Mouse (Mus musculus) ES-E14 (cell line): Measurements from ENCODE around the gene Eif5. TPM values are rescaled to one million over a fixed set of nuclear protein-coding genes. Genes with fewer than 3 reads are reported as not detected.
A peak's percentile ranks its signal among the peaks of the same experiment; 100 is the strongest.

ENCODE experiments used
- DNase-seq: peaks from one replicate; pipeline ENCODE4 v3.0.0-alpha.2; 2013; ENCODE audit warnings: low read depth, low spot score
- H3K27ac ChIP-seq: 2 replicates; pipeline ENCODE4 v1.5.1; 2012; ENCODE audit warnings: low read depth, mild to moderate bottlenecking, low read length, moderate library complexity, mixed read lengths; ENCODE audit not compliant: poor library complexity, insufficient read depth, severe bottlenecking
- H3K36me3 ChIP-seq: 2 replicates; pipeline ENCODE4 v1.6.1; 2012; ENCODE audit warnings: mild to moderate bottlenecking, low read length, moderate library complexity, mixed read lengths; ENCODE audit not compliant: control insufficient read depth, poor library complexity, insufficient read depth, severe bottlenecking
- H3K4me1 ChIP-seq, 2 experiments: fragments of 150-350 bp in 1 of 2; sonication (generic) in 1 of 2; 2 replicates each; pipeline ENCODE4 v1.6.1; 2012; ENCODE audit warnings: low read length in 2 of 2, mild to moderate bottlenecking in 1 of 2, mixed read lengths in 1 of 2; ENCODE audit not compliant: control insufficient read depth in 2 of 2, insufficient read depth in 2 of 2, poor library complexity in 1 of 2
- H3K4me3 ChIP-seq, 2 experiments: fragments of 150-350 bp in 1 of 2; sonication (generic) in 1 of 2; 2 replicates each; pipeline ENCODE4 v1.5.1; 2012; ENCODE audit warnings: low read length in 2 of 2, low read depth in 1 of 2, mild to moderate bottlenecking in 1 of 2, mixed read lengths in 1 of 2; ENCODE audit not compliant: insufficient read depth in 1 of 2, poor library complexity in 1 of 2, severe bottlenecking in 1 of 2
- H3K9ac ChIP-seq: 2 replicates; pipeline ENCODE4 v1.6.1; 2012; ENCODE audit warnings: low read depth, mild to moderate bottlenecking, low read length, mixed read lengths; ENCODE audit not compliant: poor library complexity, insufficient read depth, severe bottlenecking
- H3K9me3 ChIP-seq: fragments of 150-350 bp; sonication (generic); 2 replicates; pipeline ENCODE4 v1.6.1; 2012; ENCODE audit warnings: low read depth, mild to moderate bottlenecking, low read length; ENCODE audit not compliant: control insufficient read depth, insufficient read depth
- CHD2 ChIP-seq: IDR thresholded peaks from 2 replicates; pipeline ENCODE4 v1.6.1; 2014; ENCODE audit warnings: mild to moderate bottlenecking, low read depth, low read length, inconsistent platforms
- HCFC1 ChIP-seq: IDR thresholded peaks from 2 replicates; pipeline ENCODE4 v1.6.1; 2012; ENCODE audit warnings: low read length, inconsistent platforms, borderline replicate concordance; ENCODE audit not compliant: insufficient read depth
- MAFK ChIP-seq: IDR thresholded peaks from 2 replicates; pipeline ENCODE4 v1.6.1; 2014; ENCODE audit warnings: mild to moderate bottlenecking, low read depth, low read length, inconsistent platforms; ENCODE audit not compliant: insufficient read depth
- ZC3H11A ChIP-seq: IDR thresholded peaks from 2 replicates; pipeline ENCODE4 v1.6.1; 2012; ENCODE audit warnings: low read depth, mild to moderate bottlenecking, inconsistent platforms, low read length, borderline replicate concordance
- ZNF384 ChIP-seq: IDR thresholded peaks from 2 replicates; pipeline ENCODE4 v1.6.1; 2012; ENCODE audit warnings: low read depth, low read length, inconsistent platforms
- in situ Hi-C, 2 experiments: fragments of 600-800 bp; cut with MboI; formaldehyde crosslinking; loops; one replicate each; pipeline ENCODE4 v1.15.1; 2025; ENCODE audit warnings: low sequenced_read_pairs in 2 of 2, inconsistent platforms in 1 of 2; ENCODE audit not compliant: unreplicated experiment in 2 of 2
- total RNA-seq: library from RNA; depleted of rRNA; stranded (reverse); fragments of 300-350 nt; gene quantifications from 2 replicates; pipeline ENCODE4 v1.2.3, GENCODE M21; 2012

The Eif5 gene
- total RNA-seq, 1 experiment = 269 TPM

DNA sequence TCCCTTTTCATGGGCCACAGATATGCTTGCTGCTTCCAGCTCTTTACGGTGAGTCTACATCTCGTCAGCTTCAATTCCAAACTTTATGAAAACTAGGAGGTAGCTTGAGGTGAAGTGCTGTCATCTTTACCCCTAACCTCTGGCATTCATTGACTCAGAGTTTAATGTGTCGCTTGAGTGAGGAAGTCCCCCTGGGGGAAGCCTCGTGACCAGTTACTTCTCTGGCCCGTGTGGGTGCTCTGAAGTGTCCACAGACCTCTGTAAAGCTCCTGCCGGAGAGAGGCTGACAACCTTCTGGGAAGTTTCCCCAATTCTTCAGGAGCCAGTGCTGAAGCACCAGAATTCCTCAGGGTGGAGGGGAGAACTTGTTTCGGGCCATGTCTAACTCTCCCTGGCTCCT is 34.6 kb downstream of the Eif5 start:
- DNase-seq = no peak
- in situ Hi-C loops = no loop called here
- Histone ChIP-seq H3K9ac (no peak overlapping the region), H3K36me3 (no peaks in the 10 kb centered on the region), H3K9me3 (no peaks in the 10 kb centered on the region), H3K4me1 (peaks cover 3 to 5% of the 10 kb centered on the region in 2 experiments; a peak in 2 of 4 replicates), H3K4me3 (no peak overlapping the region), H3K27ac (no peak overlapping the region)
- TF ChIP-seq HCFC1 = no peak
- no peak for TF ChIP-seq MAFK
- TF ChIP-seq ZNF384 = no peak
- TF ChIP-seq ZC3H11A = no peak
- no peak for TF ChIP-seq CHD2

DNA sequence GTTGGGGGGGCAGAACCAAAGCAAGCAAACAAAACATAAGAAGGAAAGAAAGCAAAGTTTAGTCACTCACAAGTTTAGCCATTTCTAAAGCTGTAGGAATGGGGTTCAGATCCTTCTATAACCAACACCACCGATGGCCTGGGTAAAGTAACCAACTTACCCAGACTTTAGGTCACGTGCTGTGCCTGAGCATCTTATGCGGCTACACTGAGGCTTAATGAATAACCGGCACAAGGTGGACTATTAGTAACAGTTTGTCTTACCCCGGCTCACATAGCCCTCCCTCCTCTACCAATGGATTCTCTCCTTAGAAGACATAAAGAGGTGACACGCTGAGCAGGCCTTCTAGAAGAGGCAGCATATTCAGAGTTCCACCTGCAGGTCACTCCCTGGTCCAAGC is 35.5 kb downstream of the Eif5 start:
- no peak for DNase-seq
- Histone ChIP-seq H3K4me3 (no peak overlapping the region), H3K9me3 (no peaks in the 10 kb centered on the region), H3K9ac (no peak overlapping the region; the same call in 1 of the 2 replicates), H3K36me3 (no peaks in the 10 kb centered on the region), H3K4me1 (peaks cover 3 to 5% of the 10 kb centered on the region in 2 experiments; a peak in 2 of 4 replicates), H3K27ac (no peak overlapping the region)
- in situ Hi-C loops = no loop called here
- TF ChIP-seq ZC3H11A (no peak), MAFK (no peak), HCFC1 (no peak), CHD2 (no peak), ZNF384 (no peak)

DNA sequence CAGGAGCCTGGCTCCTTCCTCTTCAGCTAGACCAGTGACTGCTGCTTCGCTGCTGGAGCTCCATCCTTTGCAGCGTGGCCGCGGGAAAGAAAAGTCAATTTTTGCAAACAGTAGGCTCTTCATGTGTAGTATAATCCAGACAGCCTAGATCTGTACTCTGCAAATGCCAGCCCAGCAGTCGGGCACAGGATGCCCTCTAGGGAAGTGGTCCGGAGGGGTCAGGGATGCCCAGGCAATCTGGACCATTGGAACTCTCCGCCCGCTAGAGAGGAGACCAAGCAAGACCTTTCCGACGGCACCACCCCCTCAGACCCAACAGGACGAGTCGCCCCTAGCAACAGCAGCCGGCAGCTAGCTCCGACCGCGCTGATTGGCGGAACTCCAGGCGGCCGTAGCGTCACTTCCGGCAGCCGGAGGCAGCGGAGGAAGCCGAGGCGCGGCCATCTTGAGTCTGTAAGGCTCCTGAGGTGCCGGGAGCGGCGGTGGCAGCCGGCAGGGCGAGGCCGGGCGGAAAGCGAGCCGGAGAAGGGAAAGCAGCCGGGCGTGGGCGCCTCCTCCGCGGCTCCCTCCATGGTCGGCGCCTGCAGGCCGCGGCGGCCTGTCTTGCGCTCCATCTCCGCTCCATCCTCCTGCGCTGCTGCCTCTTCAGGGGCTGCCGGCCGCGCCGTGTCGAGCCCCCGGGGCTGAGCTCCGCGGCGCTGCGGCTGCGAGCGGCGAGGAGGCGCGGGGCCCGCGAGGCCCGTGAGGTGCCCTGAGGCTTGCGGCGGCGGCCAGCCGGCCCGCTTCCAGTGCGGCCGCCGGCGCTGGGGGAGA is 36.5 kb downstream of the Eif5 start, which contains the start of gene Mark3:
Gene Mark3 (plus strand): TSS at position 450 of the 813 bp plus-strand sequence.
- no peak for TF ChIP-seq MAFK
- no peak for TF ChIP-seq ZNF384
- no peak for TF ChIP-seq ZC3H11A
- 0 out of 2 replicates have a peak, but pooled peaks have one; percentile 28 for TF ChIP-seq HCFC1
- Histone ChIP-seq H3K36me3 (no peaks in the 10 kb centered on the region), H3K27ac (no peak within 1 kb of the TSS; the same call in 1 of the 2 replicates), H3K9ac (peak within 1 kb of the TSS; percentile 84), H3K4me1 (peaks cover 2 to 3% of the 10 kb centered on the region in 2 experiments; a peak in 2 of 4 replicates), H3K9me3 (no peaks in the 10 kb centered on the region), H3K4me3 (peak within 1 kb of the TSS; percentile 79 to 97)
- in situ Hi-C loops = no loop called here
- peak; percentile 88 for DNase-seq

DNA sequence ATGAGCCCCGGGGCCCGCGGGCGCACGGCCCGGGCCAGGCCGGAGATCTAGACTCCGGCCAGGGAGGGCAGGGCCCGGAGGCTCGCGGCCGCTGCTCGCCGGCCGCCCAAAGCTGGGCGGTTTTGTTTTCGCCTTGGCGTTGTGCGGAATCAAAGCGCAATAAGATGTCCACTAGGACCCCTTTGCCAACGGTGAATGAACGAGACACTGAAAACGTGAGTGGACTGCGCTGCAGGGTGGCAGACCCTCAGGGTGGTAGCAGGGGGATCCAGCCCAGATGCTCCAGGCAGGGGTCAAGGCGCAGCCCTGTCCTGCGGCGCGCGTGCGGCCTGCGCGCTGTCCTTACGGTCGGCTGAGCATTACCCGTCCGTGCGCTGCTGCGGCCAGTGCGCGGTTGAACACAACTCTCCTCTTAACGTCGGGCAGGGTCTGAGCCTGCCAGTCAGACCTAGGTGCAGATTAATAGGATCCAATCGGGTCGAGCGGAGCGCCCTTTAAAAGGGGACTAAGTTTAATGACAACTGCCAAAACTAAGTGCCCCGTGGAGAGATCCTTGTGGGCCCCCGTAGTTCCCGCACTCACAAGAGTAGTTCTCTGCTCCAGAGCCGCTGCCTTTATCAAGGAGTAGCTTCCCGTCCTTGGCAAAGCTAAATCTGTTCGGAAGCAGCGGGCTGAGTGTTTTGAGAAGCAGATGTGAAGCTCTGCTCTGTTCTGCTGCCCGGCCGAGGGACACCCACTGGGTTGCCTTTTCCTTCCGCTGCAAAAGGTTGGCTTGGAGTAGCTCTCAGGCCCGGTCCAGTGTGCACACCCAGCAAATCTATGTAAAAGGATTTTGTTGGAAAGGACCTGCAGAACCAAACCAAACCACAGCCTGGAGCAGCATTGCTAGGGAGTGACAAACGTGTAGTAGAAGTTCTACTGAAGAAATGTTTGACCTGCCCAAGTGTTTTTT is 37.3 kb downstream of the Eif5 start:
- Histone ChIP-seq H3K27ac (no peak overlapping the region), H3K9me3 (no peaks in the 10 kb centered on the region), H3K4me3 (peak overlapping the region; percentile 79 to 97), H3K36me3 (no peaks in the 10 kb centered on the region), H3K9ac (peak overlapping the region; percentile 84), H3K4me1 (peaks cover 3 to 5% of the 10 kb centered on the region in 2 experiments; a peak in 2 of 4 replicates)
- no peak for DNase-seq
- in situ Hi-C loops = no loop called here
- TF ChIP-seq MAFK (no peak), ZNF384 (no peak), HCFC1 (no peak), ZC3H11A (no peak), CHD2 (no peak)
